Mouse (Mus musculus) cerebellum, adult (tissue): ENCODE data around the gene Ncstn.
A peak's percentile ranks its signal among the peaks of the same experiment; 100 is the strongest.

Experiments
- ATAC-seq: cut with Nextera tagmentation; 2 replicates; pipeline ENCODE4 v1.9.2; 2017; ENCODE audit warnings: mild to moderate bottlenecking, moderate library complexity, mixed read lengths; ENCODE audit not compliant: insufficient number of reproducible peaks, low FRiP score, low TSS enrichment

Ncstn gene

GRCm38 (mm10) chr1:172077981-172078380 is 4.6 kb downstream of the Ncstn start:
- ATAC-seq: no peak

DNA sequence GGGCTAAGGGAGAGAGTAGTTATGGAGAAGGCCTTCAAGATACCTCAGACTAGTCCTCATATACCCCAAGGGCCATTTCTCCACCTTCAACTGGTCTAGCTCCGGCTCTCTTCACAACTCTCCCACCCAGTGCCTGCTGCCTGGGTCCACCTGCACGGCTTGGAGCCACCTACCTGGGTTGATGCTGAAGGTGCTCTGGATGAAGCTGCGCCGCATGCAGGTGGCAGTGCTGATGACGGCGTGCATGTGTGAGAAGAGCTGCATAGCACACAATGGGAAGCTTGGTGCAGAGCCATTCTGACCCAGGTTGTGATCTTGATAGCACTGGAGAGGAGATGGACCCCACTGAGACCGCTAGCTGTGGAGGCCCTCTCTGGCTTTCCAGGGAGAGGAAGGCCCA is 10.0 kb downstream of the Ncstn start:
- ATAC-seq: no peak

DNA sequence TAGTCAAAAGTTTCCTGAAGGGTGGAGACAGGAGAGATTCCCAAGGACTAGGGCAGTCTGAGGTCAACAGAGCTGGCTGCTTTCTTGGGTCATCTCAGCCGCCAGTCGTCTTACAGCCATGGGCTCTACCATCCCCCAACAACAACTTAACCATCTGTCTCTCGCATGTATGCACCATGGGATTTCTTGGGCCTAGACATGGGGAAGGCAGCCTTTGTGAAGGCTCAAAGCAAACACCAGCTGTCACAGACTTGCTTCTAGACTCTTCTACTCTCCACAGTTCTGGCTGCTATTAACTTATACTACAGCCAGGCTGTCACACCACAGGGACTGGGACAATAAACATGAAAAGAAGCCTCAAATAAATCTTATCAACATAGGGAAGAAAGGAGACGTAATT is 11.0 kb downstream of the Ncstn start:
- no peak for ATAC-seq

DNA sequence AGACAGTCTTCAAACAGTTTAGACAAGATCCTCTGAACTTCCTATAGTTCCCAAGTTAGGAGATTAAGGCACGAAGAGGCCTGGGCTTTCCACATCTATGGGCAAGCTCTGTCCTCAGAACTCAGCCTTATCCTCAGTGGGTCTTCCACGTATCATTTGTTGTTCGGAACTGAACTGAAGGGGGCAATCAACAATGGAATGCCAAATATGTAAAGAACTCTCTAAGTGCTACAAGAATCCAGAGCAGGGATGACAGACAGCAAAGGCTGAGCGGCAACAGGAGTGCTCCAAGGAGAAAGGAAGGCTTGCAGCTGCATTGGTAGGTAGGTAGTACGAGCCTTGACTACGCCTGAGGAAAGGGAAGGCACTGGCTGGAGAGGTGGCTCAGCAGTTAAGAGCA is 12.4 kb downstream of the Ncstn start:
- no peak for ATAC-seq

GRCm38 (mm10) chr1:172064613-172065141 is 17.9 kb downstream of the Ncstn start:
- no peak for ATAC-seq

- ATAC-seq: no peak
Measured at GRCm38 (mm10) chr1:172063291-172064023, 19.1 kb downstream of the Ncstn start.

GRCm38 (mm10) chr1:172062101-172062500 is 20.5 kb downstream of the Ncstn start:
- ATAC-seq: no peak

- no peak for ATAC-seq
Measured at GRCm38 (mm10) chr1:172061217-172061616, 21.4 kb downstream of the Ncstn start.

DNA sequence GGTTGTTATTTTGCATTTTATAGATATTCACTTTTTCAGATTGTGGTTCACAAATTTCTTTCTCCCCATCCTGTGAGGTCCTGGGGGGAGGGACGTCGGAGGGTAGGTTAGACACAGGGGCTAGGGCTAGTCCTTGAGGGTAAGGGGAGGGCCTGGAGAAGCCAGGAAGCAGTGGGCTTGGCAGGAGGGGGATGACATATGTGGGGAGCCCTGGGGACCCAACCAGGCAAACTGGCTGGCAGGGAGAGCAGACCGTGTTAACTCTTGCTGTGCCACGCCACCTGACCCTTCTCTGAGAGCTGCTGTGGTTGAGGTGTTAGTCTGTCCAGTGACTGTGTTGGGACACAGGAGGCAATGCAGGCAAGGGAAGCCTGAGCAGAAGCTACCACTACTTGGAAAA is 21.9 kb downstream of the Ncstn start:
- ATAC-seq: no peak

DNA sequence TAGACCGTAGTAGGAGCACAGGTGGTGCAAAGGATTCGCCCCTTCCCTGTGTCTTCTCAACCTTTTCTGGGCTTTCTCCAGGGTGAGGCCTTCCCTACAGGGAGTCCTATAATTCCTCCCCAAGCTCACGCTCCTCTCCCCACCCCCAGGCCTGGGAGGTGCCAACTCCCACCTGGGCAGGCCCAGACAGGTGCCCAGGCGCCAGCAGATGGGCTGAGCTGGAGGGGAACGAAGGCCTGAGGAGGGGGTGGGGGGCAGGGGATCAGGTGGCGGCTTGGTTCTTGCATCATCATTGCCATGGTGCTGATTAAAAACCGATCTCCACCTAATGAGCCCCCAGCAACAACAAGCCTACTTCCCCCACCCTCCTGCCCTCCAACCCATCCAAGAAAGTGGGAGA is 23.7 kb downstream of the Ncstn start:
- ATAC-seq: no peak

- ATAC-seq: no peak
Measured at GRCm38 (mm10) chr1:172058321-172058720, 24.3 kb downstream of the Ncstn start.

DNA sequence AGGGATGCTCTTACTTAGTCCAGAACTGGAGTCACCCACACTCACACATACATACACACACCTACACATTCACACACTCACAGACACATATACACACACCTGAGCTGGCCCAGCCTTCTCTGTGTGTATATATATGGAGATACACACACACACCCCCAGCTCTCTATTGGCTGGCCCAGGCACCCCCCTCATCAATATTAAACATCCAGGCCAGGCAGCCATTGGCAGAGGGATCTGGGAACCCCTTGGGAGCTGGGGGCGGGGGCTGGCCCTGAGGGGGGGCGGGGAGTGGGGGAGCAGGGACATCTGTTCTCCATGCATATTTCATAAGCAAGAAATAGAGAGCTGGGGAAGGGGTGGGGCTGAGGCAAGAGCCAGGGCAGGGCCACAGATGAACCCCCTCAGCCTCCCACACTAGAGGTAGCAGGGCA is 25.1 kb downstream of the Ncstn start, which contains the start of gene Nhlh1:
TSS of gene Nhlh1 (minus strand) at position 83 of the 431 bp plus-strand sequence.
- ATAC-seq: no peak

DNA sequence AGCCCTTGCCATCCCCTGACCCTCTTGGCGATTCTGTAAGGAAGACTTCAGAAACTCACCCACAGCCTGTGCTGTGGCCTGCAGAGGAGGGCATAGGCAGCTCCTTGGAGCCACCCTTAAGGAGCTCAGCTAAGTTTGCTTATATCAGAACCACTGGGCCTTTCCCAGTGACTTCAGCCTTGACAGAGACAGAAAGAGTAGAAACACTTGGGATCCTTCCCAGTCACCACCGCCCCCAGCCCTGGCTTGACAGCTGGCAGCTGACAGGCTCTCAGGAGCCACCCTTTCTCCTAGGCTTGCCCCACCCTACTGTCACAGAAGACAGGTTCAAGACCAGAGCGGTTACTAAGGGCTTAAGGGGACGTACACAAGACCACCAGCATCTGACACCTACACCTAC is 26.3 kb downstream of the Ncstn start:
- ATAC-seq: no peak

DNA sequence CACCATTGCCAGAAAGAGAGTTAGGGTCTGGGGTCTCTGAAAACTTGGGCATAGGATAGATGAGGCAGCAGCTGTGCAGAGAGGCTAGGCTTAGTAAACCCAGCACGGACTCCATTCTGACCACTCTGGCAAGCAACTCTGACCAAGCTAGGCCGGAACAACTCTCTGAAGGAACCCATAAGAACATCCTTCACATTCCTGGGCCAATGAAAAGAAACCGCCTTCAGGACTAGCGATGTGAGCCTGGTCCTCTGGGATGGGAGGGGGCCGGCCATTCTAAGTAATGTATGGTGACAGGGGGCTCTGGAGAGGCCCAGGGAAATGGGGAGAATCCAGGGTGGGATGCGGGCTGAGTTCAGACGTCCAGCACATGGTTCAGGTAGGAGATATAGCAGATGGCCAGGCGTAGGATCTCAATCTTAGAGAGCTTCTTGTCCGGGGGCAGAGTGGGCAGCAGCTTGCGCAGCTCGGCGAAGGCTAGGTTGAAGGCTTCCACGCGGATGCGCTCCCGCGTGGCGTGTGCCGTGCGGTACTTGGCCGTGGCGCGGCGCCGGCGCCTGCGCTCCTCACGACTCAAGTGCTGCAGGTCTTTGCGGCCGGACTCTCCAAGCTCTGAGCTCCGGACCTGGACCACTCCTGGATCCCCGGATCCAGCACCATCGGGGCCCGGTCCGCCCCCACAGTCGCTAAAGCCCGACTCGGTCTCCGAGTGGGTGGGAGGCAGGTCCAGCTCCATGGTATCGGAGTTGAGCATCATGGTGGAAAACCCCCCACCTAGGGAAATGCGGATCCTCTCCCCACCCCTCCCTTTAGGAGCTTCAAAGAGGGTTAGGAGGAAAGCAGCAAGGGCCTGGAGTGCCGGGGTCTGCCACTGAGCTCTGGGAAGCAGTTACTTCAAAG is 28.8 kb downstream of the Ncstn start:
- ATAC-seq: peak; percentile 47; the same call in 1 of the 2 replicates

DNA sequence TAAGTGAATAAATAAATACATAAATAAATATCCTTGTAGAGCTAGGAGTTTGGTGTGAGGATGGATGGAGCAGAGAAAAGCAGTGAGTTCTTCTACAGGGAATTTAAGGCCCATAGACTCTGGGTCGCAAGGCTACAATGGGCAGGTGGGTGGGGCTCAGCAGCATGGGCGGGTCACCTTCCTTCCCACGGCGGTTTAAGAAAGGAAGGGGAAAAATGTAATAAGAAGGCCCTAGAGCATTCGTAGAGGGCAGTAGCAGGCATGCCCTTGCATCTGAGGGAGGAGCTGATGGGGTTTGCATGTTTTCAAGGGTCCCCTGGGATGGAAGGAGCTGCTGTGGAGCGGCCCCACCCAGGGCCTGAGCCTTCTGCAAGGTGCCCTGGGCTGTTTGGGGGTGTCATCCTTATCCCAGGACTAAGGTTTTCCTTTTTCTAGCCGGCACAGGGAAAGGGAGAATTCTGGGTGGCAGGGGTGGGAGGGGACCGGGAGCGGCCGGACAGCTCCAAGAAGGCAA is 29.8 kb downstream of the Ncstn start:
- ATAC-seq: no peak

- no peak for ATAC-seq
Measured at GRCm38 (mm10) chr1:172049131-172049782, 33.3 kb downstream of the Ncstn start.

DNA sequence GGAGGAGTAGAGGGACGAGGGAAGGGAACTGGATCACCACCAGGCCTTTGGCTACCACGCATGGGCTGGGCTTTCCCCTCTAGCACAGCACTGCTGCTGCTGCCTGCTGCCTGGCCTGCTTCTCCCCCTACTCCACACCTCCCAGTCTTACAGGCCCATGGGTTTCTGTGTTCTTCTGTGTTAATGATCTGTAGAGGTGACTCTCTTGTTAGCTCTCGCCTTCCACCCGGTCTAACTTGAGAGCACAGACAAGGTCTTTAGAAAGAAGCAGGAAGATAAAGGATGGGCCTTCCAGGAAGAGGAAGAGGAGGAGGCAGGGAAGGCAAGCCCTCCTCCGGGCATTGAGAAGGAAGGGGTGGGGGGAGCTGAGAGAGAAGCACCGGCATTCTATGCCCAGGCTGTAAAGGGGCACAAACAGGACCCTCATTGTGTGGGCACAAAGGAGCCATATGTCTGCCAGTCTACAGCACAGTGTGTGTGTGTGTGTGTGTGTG is 34.3 kb downstream of the Ncstn start:
- no peak for ATAC-seq

DNA sequence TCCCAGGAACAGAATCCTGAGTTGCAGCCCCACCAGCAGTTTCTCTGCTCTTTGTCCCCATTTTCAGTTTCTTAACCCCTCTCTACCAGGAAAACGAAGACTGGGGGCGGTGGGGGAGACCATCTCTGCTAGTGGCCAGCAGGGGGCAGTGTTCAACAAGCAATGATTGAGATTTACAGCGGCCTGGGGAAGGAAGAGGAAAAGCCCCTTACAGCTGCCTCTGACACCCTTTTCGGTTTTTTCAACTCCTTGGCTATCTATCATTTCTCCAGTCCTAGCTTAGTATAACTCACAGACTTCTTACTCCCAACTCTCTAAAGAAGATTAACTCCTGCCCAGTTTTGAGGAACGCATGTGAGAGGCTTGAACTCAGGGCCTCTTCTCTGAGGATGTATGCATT is 35.7 kb downstream of the Ncstn start:
- ATAC-seq: 0 out of 2 replicates have a peak, but pooled peaks have one; percentile 62

- no peak for ATAC-seq
Measured at GRCm38 (mm10) chr1:172046410-172046809, 36.2 kb downstream of the Ncstn start.

- ATAC-seq: no peak
Measured at GRCm38 (mm10) chr1:172029914-172030313, 52.7 kb downstream of the Ncstn start.
